Mouse (Mus musculus) leukemia stem cell, adult 10-12 weeks (primary cell): ENCODE data around the gene Nox4. TPM values are rescaled to one million over a fixed set of nuclear protein-coding genes. Genes with fewer than 3 reads are reported as not detected.

Experiments
- polyA plus RNA-seq: library from polyadenylated mRNA; stranded (reverse); fragments of >175 nt; gene quantifications from 2 replicates; pipeline ENCODE4 v1.2.3, GENCODE M21; 2012; ENCODE audit warnings: low replicate concordance

Nox4 gene
- not detected in 2 replicates for polyA plus RNA-seq

GRCm38 (mm10) chr7:87245856-87246579 is at the start of gene Nox4:
Gene Nox4 (plus strand): TSS chr7:87246096.

Other genes starting within 250 kb of the Nox4 start
- 0.09 TPM in 1 of 2 replicates, not detected in the other for gene Vmn2r79, start 250.0 kb upstream of the Nox4 start, polyA plus RNA-seq
- 0.06 TPM in 1 of 2 replicates, not detected in the other for gene Tyr, start 247.4 kb downstream of the Nox4 start, polyA plus RNA-seq